8 mouse cellular contexts compared by ENCODE assay signal in the genomic region with DNA sequence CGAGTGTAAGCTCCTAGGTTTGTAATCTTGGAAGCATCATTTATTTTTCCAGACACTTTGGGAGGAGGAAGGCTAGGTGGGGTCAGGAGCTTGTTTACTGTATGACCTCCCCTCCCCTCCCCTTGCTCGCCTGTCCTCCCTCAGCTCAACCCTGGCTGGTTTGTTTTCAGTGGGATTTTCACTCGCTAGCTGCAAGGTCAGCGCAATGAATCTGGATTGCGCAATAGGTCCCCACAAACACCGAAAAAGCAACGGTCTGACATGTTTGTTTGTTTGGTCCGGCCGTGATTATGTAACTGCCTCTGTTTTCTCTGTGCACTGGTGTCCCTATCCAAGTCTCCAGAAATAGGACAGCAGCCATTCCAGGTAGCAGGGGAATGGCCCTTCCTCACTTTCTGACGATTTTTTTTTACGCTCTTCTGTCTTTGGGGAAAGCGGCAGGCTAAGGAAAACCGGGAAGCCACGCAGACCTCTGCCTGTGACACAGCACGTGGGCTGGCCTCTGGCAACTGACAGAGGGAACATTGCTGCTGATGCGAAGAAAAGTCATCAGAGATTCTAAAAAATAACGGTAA.
A peak's percentile ranks its signal among the peaks of the same experiment; 100 is the strongest.
DNase-seq lines count a peak whose midpoint lies in the region; ATAC-seq and TF ChIP-seq lines count a peak whose summit lies in the region.

No protein-coding gene starts in this region.

- peak overlapping the region; percentile 24; the same call in 1 of the 2 replicates for H3K4me3 ChIP-seq in forebrain, embryonic 13.5 days
- H3K4me3 ChIP-seq in intestine, embryonic 15.5 days (replicated peaks), result no peak overlapping the region
- H3K4me3 ChIP-seq in liver, embryonic 12.5 days, result no peak overlapping the region
- H3K4me3 ChIP-seq in myocyte, result no peak overlapping the region

- no peak overlapping the region for H3ac ChIP-seq in myocyte (ENCODE audit: control insufficient read depth, insufficient read length)

- peaks cover 5% of the 10 kb centered on the region; the same call in 1 of the 2 replicates for H3K27me3 ChIP-seq in forebrain, embryonic 13.5 days
- no peaks in the 10 kb centered on the region for H3K27me3 ChIP-seq in intestine, embryonic 15.5 days (replicated peaks)
- peaks cover 36% of the 10 kb centered on the region for H3K27me3 ChIP-seq in liver, embryonic 12.5 days (replicated peaks)
- H3K27me3 ChIP-seq in myocyte (ENCODE audit: control insufficient read depth, insufficient read depth, insufficient read length), result no peaks in the 10 kb centered on the region

- no peaks in the 10 kb centered on the region for H3K36me3 ChIP-seq in forebrain, embryonic 13.5 days (ENCODE audit: poor library complexity, severe bottlenecking)
- no peaks in the 10 kb centered on the region for H3K36me3 ChIP-seq in intestine, embryonic 15.5 days
- no peaks in the 10 kb centered on the region for H3K36me3 ChIP-seq in liver, embryonic 12.5 days
- H3K36me3 ChIP-seq in myocyte (ENCODE audit: control insufficient read depth, insufficient read depth), result no peaks in the 10 kb centered on the region

- no peak overlapping the region for H3K27ac ChIP-seq in forebrain, embryonic 13.5 days
- H3K27ac ChIP-seq in intestine, embryonic 15.5 days, result no peak overlapping the region
- H3K27ac ChIP-seq in liver, embryonic 12.5 days, result 0 out of 2 replicates have a peak overlapping the region, but pooled peaks have one; percentile 30

- no peak for DNase-seq in cerebellum, postnatal 4 days (ENCODE audit: low spot score in 2 of 2)
- DNase-seq in brain, adult 2 months (ENCODE audit: low read depth, low spot score), result peak; percentile 67
- DNase-seq in T-cell, adult 2 months (ENCODE audit: low spot score), result no peak

- no peaks in the 10 kb centered on the region for H3K9me3 ChIP-seq in forebrain, embryonic 13.5 days (replicated peaks)
- no peaks in the 10 kb centered on the region for H3K9me3 ChIP-seq in intestine, embryonic 15.5 days
- no peaks in the 10 kb centered on the region for H3K9me3 ChIP-seq in liver, embryonic 12.5 days (replicated peaks)

- H3K4me2 ChIP-seq in forebrain, embryonic 13.5 days, result peak overlapping the region; percentile 52
- H3K4me2 ChIP-seq in intestine, embryonic 15.5 days (replicated peaks), result peak overlapping the region; percentile 40
- H3K4me2 ChIP-seq in liver, embryonic 12.5 days, result peak overlapping the region; percentile 33
- no peak overlapping the region for H3K4me2 ChIP-seq in myocyte (ENCODE audit: low read depth)

- H3K9ac ChIP-seq in forebrain, embryonic 13.5 days, result peak overlapping the region; percentile 26; the same call in 1 of the 2 replicates
- H3K9ac ChIP-seq in intestine, embryonic 15.5 days, result no peak overlapping the region
- H3K9ac ChIP-seq in liver, embryonic 12.5 days, result no peak overlapping the region

- peak; percentile 26; the same call in 1 of the 2 replicates for ATAC-seq in cerebellum, adult (ENCODE audit: insufficient number of reproducible peaks, low FRiP score, low TSS enrichment)
- ATAC-seq in forebrain, embryonic 13.5 days, result 0 out of 2 replicates have a peak, but pooled peaks have one; percentile 5
- ATAC-seq in intestine, embryonic 15.5 days, result peak; percentile 23; the same call in 1 of the 2 replicates
- ATAC-seq in liver, embryonic 12.5 days, result peak; percentile 20; the same call in 1 of the 2 replicates

- H3K4me1 ChIP-seq in forebrain, embryonic 13.5 days, result peaks cover 28% of the 10 kb centered on the region
- H3K4me1 ChIP-seq in intestine, embryonic 15.5 days (replicated peaks), result peaks cover 12% of the 10 kb centered on the region
- H3K4me1 ChIP-seq in liver, embryonic 12.5 days, result peaks cover 24% of the 10 kb centered on the region

- WGBS in forebrain, embryonic 13.5 days, result 6% methylated on average over 17 of the region's 17 CpGs
- WGBS in intestine, embryonic 15.5 days, result 11% methylated on average over 17 of the region's 17 CpGs
- 16% methylated on average over 17 of the region's 17 CpGs for WGBS in liver, embryonic 12.5 days (ENCODE audit: insufficient replicate concordance)

- no peak for TF ChIP-seq POLR2A in myocyte (IDR thresholded peaks at IDR 0.05; ENCODE audit: insufficient read length, low read depth)

- H3K79me2 ChIP-seq in myocyte (ENCODE audit: control insufficient read depth, insufficient read depth), result no peaks in the 10 kb centered on the region

TF ChIP-seq in myocyte, 11 proteins besides CTCF, POLR2A, EP300 and RAD21:
- TF ChIP-seq MAX (IDR thresholded peaks at IDR 0.05; ENCODE audit: low read depth) (no peak), SRF (IDR thresholded peaks at IDR 0.05; ENCODE audit: control insufficient read depth, insufficient read length, low read depth) (no peak), CEBPB (IDR thresholded peaks at IDR 0.05; ENCODE audit: insufficient read depth, poor library complexity, severe bottlenecking) (peak; percentile 74), E2F4 (IDR thresholded peaks at IDR 0.05; ENCODE audit: insufficient read depth) (no peak), MYOG (IDR thresholded peaks at IDR 0.05; ENCODE audit: control insufficient read depth in 1 of 3, insufficient read depth in 1 of 3, insufficient read length in 2 of 3, low read depth in 2 of 3) (no peak), USF1 (IDR thresholded peaks at IDR 0.05; ENCODE audit: low read depth) (no peak)
